Mouse (Mus musculus): Measurements from ENCODE around the gene St14. TPM values are rescaled to one million over a fixed set of nuclear protein-coding genes. Genes with fewer than 3 reads are reported as not detected.
A peak's percentile ranks its signal among the peaks of the same experiment; 100 is the strongest.
"Not testable (repeated sequence)": the region's sequence is repeated elsewhere in the genome, so short reads cannot be mapped to it uniquely, and the experiment has no call there.

Gene St14
- polyA plus RNA-seq (2015; fragmentation: Nextera tagmentation; extraction: Ambion mirVana) = 77.9 and 96.3 TPM in 2 replicates

DNA sequence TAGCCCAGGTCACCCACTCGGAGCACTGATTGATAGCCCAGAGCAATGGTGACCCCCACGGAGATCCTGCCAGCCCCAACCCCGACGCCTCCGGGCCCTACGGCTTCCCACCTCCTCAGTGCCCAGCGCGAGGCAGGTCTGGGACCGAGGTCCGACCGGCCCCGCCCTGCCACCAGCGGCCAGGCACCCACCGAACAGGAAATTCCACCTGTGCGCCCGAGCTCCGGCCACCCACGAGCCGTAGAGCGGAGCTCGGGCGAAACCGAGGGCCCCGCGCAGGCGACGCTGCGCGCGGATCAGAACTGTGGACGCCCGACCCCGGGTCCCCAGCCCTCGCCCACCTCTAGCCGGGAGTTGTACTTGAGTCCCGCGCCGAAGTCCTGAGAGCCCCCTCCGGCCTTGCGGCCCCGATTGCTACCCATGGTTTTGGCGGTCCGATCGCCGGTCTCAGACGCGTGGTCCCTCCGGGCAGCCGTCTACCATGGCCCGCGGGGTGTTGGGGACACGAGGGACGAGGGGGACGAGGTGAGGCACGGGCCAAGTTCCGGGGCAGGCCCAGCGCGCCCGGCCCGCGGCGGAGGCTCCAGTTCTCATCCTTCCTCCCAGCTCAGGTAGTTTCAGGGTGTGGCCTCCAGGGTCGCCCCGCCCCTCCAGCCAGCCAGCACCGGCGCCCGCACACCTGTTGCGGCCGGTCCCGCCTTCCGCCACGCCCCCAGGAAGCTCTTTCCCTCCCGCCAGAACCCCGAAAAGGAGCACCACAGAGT is at the start of gene St14:
Gene St14, minus strand, starts transcription at position 649 of the 764 bp plus-strand sequence.
- H3K4me3 ChIP-seq (replicated peaks; ENCODE audit: low read length) = peak within 1 kb of the TSS; percentile 54
- peaks cover 24% of the 10 kb centered on the region for H3K4me1 ChIP-seq (ENCODE audit: control insufficient read depth, insufficient read depth, low read length)
- H3K9me3 ChIP-seq (replicated peaks; ENCODE audit: control insufficient read depth, low read length) = no peaks in the 10 kb centered on the region
- ATAC-seq (ENCODE audit: insufficient read depth, low FRiP score) = peak; percentile 92
- no peaks in the 10 kb centered on the region for H3K36me3 ChIP-seq (ENCODE audit: control insufficient read depth, insufficient read depth, low read length)
- WGBS = under 1% methylated on average over 73 of the region's 74 CpGs
- peak within 1 kb of the TSS; percentile 76 for H3K9ac ChIP-seq (ENCODE audit: low read length)
- peaks cover 8% of the 10 kb centered on the region; the same call in 1 of the 2 replicates for H3K27me3 ChIP-seq (ENCODE audit: control insufficient read depth, insufficient read depth, low read length)
- H3K27ac ChIP-seq (ENCODE audit: low read length) = peak within 1 kb of the TSS; percentile 65
- peak within 1 kb of the TSS; percentile 57 for H3K4me2 ChIP-seq (ENCODE audit: low read depth, low read length)

DNA sequence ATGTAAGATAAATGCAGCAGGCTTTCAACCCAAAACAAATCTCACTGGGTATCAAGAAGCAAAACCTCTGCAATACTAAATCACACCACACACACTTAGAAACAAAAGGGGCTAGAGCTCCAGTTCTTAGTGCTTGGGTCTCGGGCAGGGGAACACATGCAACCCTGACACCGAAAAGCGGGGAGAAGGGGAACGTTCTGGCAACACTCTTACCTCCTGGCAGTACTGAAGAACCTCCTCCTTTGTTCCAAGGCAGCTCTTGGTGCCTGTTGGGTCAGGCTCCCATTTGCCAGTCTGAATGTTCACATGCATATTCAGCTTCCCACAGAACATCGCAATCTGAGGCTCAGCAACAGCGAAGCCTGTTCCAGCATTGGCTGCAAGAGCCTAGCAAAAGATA is 46.0 kb upstream of the St14 start:
- WGBS = 87% methylated on average over 6 of the region's 6 CpGs
- Histone ChIP-seq H3K9me3 (replicated peaks; ENCODE audit: control insufficient read depth, low read length) (no peaks in the 10 kb centered on the region), H3K4me3 (replicated peaks; ENCODE audit: low read length) (no peak overlapping the region), H3K4me1 (ENCODE audit: control insufficient read depth, insufficient read depth, low read length) (peaks cover 31% of the 10 kb centered on the region; the same call in 1 of the 2 replicates), H3K4me2 (ENCODE audit: low read depth, low read length) (no peak overlapping the region), H3K9ac (ENCODE audit: low read length) (no peak overlapping the region), H3K27ac (ENCODE audit: low read length) (no peak overlapping the region), H3K36me3 (ENCODE audit: control insufficient read depth, insufficient read depth, low read length) (no peaks in the 10 kb centered on the region), H3K27me3 (ENCODE audit: control insufficient read depth, insufficient read depth, low read length) (no peaks in the 10 kb centered on the region)
- ATAC-seq (ENCODE audit: insufficient read depth, low FRiP score) = no peak

DNA sequence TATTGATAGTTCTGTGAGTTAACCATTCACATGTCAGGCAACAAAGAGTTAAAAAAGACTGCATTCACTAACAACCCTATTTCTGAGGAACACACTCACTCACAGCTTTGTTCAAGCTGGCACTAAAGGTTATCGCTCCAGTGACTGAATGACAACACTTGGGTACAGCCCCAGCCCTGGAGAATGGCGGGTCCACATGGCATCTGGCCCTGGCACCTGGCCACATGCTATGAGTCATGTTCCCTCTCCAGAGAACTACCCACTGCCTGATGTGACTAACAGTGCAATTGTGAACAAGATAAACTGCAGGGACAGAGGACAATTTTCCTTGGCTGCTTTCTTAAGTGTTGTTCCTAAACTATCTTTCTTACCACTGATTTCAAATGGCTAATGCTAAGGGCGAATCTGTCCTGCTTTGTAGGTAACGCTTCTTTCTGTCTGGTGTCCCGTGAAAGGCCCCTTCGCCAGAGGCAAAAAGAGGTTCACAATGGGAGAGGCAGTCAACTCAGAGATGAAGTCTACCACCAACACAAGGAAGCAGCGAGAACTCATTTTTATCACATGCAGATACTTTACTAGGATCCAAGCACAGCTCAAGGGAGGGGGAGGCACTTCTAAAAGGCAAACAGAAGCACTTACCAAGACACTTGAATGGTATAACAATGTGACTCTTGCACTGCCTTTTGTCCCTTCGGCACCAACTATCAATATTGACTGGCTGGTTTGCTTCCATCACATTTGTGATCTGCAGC is 44.9 kb upstream of the St14 start:
- peak; percentile 89 for ATAC-seq (ENCODE audit: insufficient read depth, low FRiP score)
- peaks cover 23% of the 10 kb centered on the region; the same call in 1 of the 2 replicates for H3K4me1 ChIP-seq (ENCODE audit: control insufficient read depth, insufficient read depth, low read length)
- 68% methylated on average over 8 of the region's 8 CpGs for WGBS
- H3K9ac ChIP-seq (ENCODE audit: low read length) = no peak overlapping the region
- no peak overlapping the region for H3K4me2 ChIP-seq (ENCODE audit: low read depth, low read length)
- H3K27ac ChIP-seq (ENCODE audit: low read length) = peak overlapping the region; percentile 63
- no peaks in the 10 kb centered on the region for H3K9me3 ChIP-seq (replicated peaks; ENCODE audit: control insufficient read depth, low read length)
- H3K36me3 ChIP-seq (ENCODE audit: control insufficient read depth, insufficient read depth, low read length) = no peaks in the 10 kb centered on the region
- no peaks in the 10 kb centered on the region for H3K27me3 ChIP-seq (ENCODE audit: control insufficient read depth, insufficient read depth, low read length)
- H3K4me3 ChIP-seq (replicated peaks; ENCODE audit: low read length) = no peak overlapping the region

DNA sequence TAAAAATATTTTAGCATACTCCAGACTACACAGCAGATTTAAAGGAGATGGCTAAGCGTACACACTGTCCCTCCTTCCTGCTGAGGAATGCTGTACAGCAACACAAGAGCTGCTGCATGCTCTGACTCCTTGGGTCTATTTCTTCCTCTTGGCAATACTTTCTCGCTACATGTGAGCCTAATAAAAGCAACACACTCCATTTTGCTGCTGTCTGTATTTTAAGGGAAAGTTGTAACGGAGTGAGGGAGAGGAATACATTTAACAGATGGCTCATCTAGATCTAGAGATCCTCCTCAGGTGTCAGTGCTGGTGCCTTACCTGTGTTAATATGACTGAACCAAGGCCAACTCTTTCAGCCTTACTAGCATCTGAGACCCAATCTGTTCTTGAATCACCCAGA is 44.3 kb upstream of the St14 start:
- Histone ChIP-seq H3K4me1 (ENCODE audit: control insufficient read depth, insufficient read depth, low read length) (peaks cover 19% of the 10 kb centered on the region; the same call in 1 of the 2 replicates), H3K4me2 (ENCODE audit: low read depth, low read length) (no peak overlapping the region), H3K27me3 (ENCODE audit: control insufficient read depth, insufficient read depth, low read length) (no peaks in the 10 kb centered on the region), H3K4me3 (replicated peaks; ENCODE audit: low read length) (no peak overlapping the region), H3K36me3 (ENCODE audit: control insufficient read depth, insufficient read depth, low read length) (no peaks in the 10 kb centered on the region), H3K27ac (ENCODE audit: low read length) (peak overlapping the region; percentile 63), H3K9ac (ENCODE audit: low read length) (no peak overlapping the region), H3K9me3 (replicated peaks; ENCODE audit: control insufficient read depth, low read length) (no peaks in the 10 kb centered on the region)
- ATAC-seq (ENCODE audit: insufficient read depth, low FRiP score) = 0 out of 2 replicates have a peak, but pooled peaks have one; percentile 15
- 64% methylated on average over 3 of the region's 3 CpGs for WGBS

DNA sequence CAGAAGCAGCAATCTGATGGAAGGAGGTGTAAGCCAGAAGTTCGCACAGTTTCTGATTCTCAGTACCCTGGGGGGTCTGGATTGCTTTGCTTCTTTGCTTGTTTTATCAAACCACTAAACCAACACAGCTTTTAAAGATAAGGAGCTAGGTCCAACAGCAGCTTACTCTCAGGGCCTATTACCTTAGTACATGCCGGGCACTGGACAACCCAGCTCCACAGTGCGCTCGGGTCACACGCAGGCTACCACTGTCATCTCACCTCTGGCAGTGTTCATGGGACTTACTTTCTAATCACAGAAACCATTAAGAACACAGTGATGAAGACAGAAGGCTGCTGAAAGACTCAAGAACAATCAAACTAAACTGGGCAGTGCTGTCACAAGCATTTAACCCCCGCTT is 43.7 kb upstream of the St14 start:
- H3K9ac ChIP-seq (ENCODE audit: low read length) = no peak overlapping the region
- H3K27me3 ChIP-seq (ENCODE audit: control insufficient read depth, insufficient read depth, low read length) = no peaks in the 10 kb centered on the region
- H3K9me3 ChIP-seq (replicated peaks; ENCODE audit: control insufficient read depth, low read length) = no peaks in the 10 kb centered on the region
- peak; percentile 46 for ATAC-seq (ENCODE audit: insufficient read depth, low FRiP score)
- 76% methylated on average over 6 of the region's 6 CpGs for WGBS
- H3K27ac ChIP-seq (ENCODE audit: low read length) = peak overlapping the region; percentile 63; the same call in 1 of the 2 replicates
- no peaks in the 10 kb centered on the region for H3K36me3 ChIP-seq (ENCODE audit: control insufficient read depth, insufficient read depth, low read length)
- H3K4me3 ChIP-seq (replicated peaks; ENCODE audit: low read length) = no peak overlapping the region
- no peak overlapping the region for H3K4me2 ChIP-seq (ENCODE audit: low read depth, low read length)
- peaks cover 19% of the 10 kb centered on the region; the same call in 1 of the 2 replicates for H3K4me1 ChIP-seq (ENCODE audit: control insufficient read depth, insufficient read depth, low read length)

DNA sequence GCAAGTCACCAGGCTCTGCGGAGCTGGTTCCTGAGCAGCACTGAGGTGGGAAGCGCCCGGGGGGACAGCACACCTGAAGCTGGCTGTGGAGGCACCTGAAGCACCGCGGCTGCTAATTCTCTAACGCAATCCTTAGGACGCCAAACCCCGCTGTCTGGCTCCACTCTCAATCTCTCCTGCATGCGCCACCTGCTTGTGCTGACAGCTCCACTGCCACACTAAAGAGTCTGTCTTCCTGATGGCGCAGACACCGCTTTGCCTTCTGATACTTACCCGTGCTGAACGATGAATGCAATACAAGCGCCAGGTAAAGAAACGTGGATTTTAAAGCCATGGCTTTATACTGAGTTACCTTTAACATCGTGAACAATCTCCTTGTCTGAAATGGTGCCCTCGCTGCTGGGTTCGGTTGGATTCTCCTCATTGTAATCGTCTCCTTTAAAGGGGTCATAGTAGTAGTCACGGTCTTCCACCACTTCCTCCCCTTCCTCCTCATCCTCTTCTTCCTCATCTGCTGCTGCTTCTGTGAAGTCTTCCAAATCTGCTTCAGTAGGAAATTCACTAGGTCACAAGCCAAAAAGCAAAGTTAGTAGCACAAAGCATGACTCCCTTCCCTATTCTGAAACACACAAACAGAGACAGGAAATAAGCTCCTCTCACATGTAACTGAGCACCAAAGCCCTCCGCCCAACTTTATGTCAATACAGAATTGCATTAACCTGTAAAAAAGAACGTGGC is 36.9 kb upstream of the St14 start:
- peaks cover 21% of the 10 kb centered on the region for H3K36me3 ChIP-seq (ENCODE audit: control insufficient read depth, insufficient read depth, low read length)
- 91% methylated on average over 22 of the region's 22 CpGs for WGBS

DNA sequence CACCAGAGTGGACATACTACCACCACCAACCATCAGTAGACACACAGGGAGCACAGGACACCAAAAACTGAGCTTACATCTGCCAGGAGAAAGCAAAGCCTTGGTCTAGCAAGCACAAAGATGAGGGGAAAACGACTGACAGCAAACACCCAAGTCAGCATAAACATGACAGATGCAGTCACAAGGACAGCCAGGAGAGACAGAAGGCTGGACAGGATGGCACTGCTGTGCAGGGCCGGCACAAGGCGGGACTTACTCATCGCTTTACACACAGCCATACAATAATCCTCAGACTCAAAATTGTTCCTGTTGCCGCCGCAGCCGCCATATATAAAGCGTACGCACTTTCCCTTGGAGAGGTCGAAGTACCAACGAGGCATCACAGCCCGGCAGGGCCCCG is 35.7 kb upstream of the St14 start:
- WGBS = 91% methylated on average over 13 of the region's 13 CpGs
- H3K4me1 ChIP-seq (ENCODE audit: control insufficient read depth, insufficient read depth, low read length) = no peaks in the 10 kb centered on the region
- H3K4me2 ChIP-seq (ENCODE audit: low read depth, low read length) = no peak overlapping the region
- H3K9me3 ChIP-seq (replicated peaks; ENCODE audit: control insufficient read depth, low read length) = no peaks in the 10 kb centered on the region
- no peak overlapping the region for H3K4me3 ChIP-seq (replicated peaks; ENCODE audit: low read length)
- no peak overlapping the region for H3K9ac ChIP-seq (ENCODE audit: low read length)
- H3K36me3 ChIP-seq (ENCODE audit: control insufficient read depth, insufficient read depth, low read length) = peaks cover 27% of the 10 kb centered on the region
- H3K27me3 ChIP-seq (ENCODE audit: control insufficient read depth, insufficient read depth, low read length) = no peaks in the 10 kb centered on the region
- no peak overlapping the region for H3K27ac ChIP-seq (ENCODE audit: low read length)
- ATAC-seq (ENCODE audit: insufficient read depth, low FRiP score) = no peak

More for the DNA sequence above, 36.9 kb upstream of the St14 start:
- Histone ChIP-seq H3K27me3 (ENCODE audit: control insufficient read depth, insufficient read depth, low read length) (no peaks in the 10 kb centered on the region), H3K4me1 (ENCODE audit: control insufficient read depth, insufficient read depth, low read length) (no peaks in the 10 kb centered on the region), H3K9me3 (replicated peaks; ENCODE audit: control insufficient read depth, low read length) (no peaks in the 10 kb centered on the region), H3K9ac (ENCODE audit: low read length) (no peak overlapping the region), H3K4me2 (ENCODE audit: low read depth, low read length) (no peak overlapping the region), H3K27ac (ENCODE audit: low read length) (no peak overlapping the region), H3K4me3 (replicated peaks; ENCODE audit: low read length) (no peak overlapping the region)
- no peak for ATAC-seq (ENCODE audit: insufficient read depth, low FRiP score)

DNA sequence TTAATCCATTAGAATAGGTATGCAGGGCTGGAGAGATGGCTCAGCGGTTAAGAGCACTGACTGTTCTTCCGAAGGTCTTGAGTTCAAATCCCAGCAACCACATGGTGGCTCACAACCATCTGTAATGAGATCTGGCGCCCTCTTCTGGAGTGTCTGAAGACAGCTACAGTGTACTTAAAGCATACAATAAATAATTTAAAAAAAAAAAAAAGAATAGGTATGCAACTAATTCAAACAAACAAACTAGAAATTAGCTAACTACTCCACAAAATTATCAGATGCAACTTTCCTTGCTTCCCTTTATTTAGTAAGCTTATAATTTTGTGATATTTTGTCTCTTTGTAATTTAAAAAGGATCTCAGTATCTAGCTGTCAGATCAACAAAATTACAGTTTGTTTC is 33.9 kb upstream of the St14 start:
- not testable (repeated sequence) for H3K9me3 ChIP-seq (replicated peaks; ENCODE audit: control insufficient read depth, low read length); H3K27me3 ChIP-seq (ENCODE audit: control insufficient read depth, insufficient read depth, low read length); H3K4me2 ChIP-seq (ENCODE audit: low read depth, low read length); H3K4me1 ChIP-seq (ENCODE audit: control insufficient read depth, insufficient read depth, low read length); ATAC-seq (ENCODE audit: insufficient read depth, low FRiP score); H3K9ac ChIP-seq (ENCODE audit: low read length); H3K4me3 ChIP-seq (replicated peaks; ENCODE audit: low read length); H3K27ac ChIP-seq (ENCODE audit: low read length)
- WGBS = 91% methylated on average over 3 of the region's 3 CpGs
- H3K36me3 ChIP-seq (ENCODE audit: control insufficient read depth, insufficient read depth, low read length) = peaks cover 36% of the 10 kb centered on the region

All from stomach, embryonic 16.5 days (tissue).